Mouse (Mus musculus) liver, embryonic 14.5 days (tissue): ENCODE data around the gene Tekt4. TPM values are rescaled to one million over a fixed set of nuclear protein-coding genes. Genes with fewer than 3 reads are reported as not detected.

Source experiments
- ATAC-seq: fragments of 200-750 bp; cut with Nextera tagmentation; 2 replicates; pipeline ENCODE4 v1.8.0; 2017; ENCODE audit warnings: moderate number of reproducible peaks, mild to moderate bottlenecking, moderate library complexity; ENCODE audit not compliant: insufficient read depth
- DNase-seq, 3 experiments: peaks; one replicate each; pipeline ENCODE4 v3.0.0-alpha.2; 2012 to 2013; ENCODE audit warnings: low read depth in 3 of 3, low spot score in 3 of 3
- H3K27ac ChIP-seq: fragments of 300-500 bp; sonication (generic); 2 replicates; pipeline ENCODE4 v1.5.1; 2014; ENCODE audit warnings: moderate library complexity, mild to moderate bottlenecking, control low read depth, inconsistent platforms
- H3K27me3 ChIP-seq: fragments of 300-500 bp; sonication (generic); 2 replicates; pipeline ENCODE4 v1.6.1; 2014; ENCODE audit warnings: mild to moderate bottlenecking, low read length, moderate library complexity; ENCODE audit not compliant: control insufficient read depth, insufficient read depth
- H3K36me3 ChIP-seq: fragments of 300-500 bp; sonication (generic); replicated peaks from 2 replicates; pipeline ENCODE4 v1.6.1; 2014; ENCODE audit warnings: low read depth; ENCODE audit not compliant: control insufficient read depth, insufficient read depth
- H3K4me1 ChIP-seq, 2 experiments: fragments of 200-500 bp in 1 of 2; fragments of 300-500 bp in 1 of 2; sonication (generic) in 1 of 2; replicated peaks; 2 replicates each; pipeline ENCODE4 v1.6.1; 2012 to 2014; ENCODE audit warnings: antibody characterized with exemption in 1 of 2, inconsistent platforms in 1 of 2, low read length in 1 of 2; ENCODE audit not compliant: control insufficient read depth in 2 of 2, insufficient read depth in 2 of 2
- H3K4me2 ChIP-seq: fragments of 300-500 bp; sonication (generic); 2 replicates; pipeline ENCODE4 v1.6.1; 2014; ENCODE audit warnings: low read depth, mild to moderate bottlenecking, control low read depth, moderate library complexity
- H3K4me3 ChIP-seq, 2 experiments: fragments of 200-500 bp in 1 of 2; fragments of 300-500 bp in 1 of 2; sonication (generic) in 1 of 2; 2 replicates each; pipeline ENCODE4 v1.5.1; 2012 to 2014; ENCODE audit warnings: low read depth in 2 of 2, low read length in 2 of 2, mild to moderate bottlenecking in 2 of 2, control low read depth in 1 of 2, inconsistent platforms in 1 of 2, moderate library complexity in 1 of 2; ENCODE audit not compliant: insufficient read depth in 1 of 2
- H3K9ac ChIP-seq: fragments of 300-500 bp; sonication (generic); replicated peaks from 2 replicates; pipeline ENCODE4 v1.6.1; 2014; ENCODE audit warnings: mild to moderate bottlenecking, control low read depth, moderate library complexity
- H3K9me3 ChIP-seq: fragments of 300-500 bp; sonication (generic); 2 replicates; pipeline ENCODE4 v1.6.1; 2016; ENCODE audit warnings: low read length, mixed read lengths; ENCODE audit not compliant: control insufficient read depth
- CTCF ChIP-seq: IDR thresholded peaks from 2 replicates; pipeline ENCODE4 v1.5.1; 2016; ENCODE audit warnings: antibody characterized with exemption, low read depth, control low read depth
- EP300 ChIP-seq: IDR thresholded peaks from 2 replicates; pipeline ENCODE4 v1.6.1; 2016; ENCODE audit warnings: antibody characterized with exemption, low read depth
- WGBS: fragments of 180-500 bp; shearing (Covaris S2); extraction: QIAGEN DNeasy Blood & Tissue Kit; methylation state at CpG from one replicate; pipeline ENCODE4 v1.1.7; 2014; ENCODE audit not compliant: insufficient replicate concordance; 5-methylcytosine and 5-hydroxymethylcytosine counted together
- polyA plus RNA-seq, 2 experiments: library from polyadenylated mRNA; depleted of rRNA in 1 of 2; stranded (reverse) in 1 of 2; unstranded in 1 of 2; fragments of >200 nt; fragmentation: Nextera tagmentation in 1 of 2; extraction: Ambion mirVana in 1 of 2; gene quantifications; 2 replicates each; pipeline versions ENCODE4 v1.2.1 to v1.2.3; 2012 to 2014

The Tekt4 gene
- 0.07 TPM in 1 of 2 replicates, not detected in the other for polyA plus RNA-seq (2012; rRNA removed)
- 0.13 TPM in 1 of 2 replicates, not detected in the other for polyA plus RNA-seq (2014; fragmentation: Nextera tagmentation; extraction: Ambion mirVana)

GRCm38 (mm10) chr17:25454272-25454671, at the start of gene Tekt4:
Tekt4 (plus strand) TSS chr17:25454615.
- Histone ChIP-seq H3K4me2 (no peak within 1 kb of the TSS), H3K27me3 (no peaks in the 10 kb centered on the region), H3K4me3 (no peak within 1 kb of the TSS), H3K36me3 (no peaks in the 10 kb centered on the region), H3K27ac (no peak within 1 kb of the TSS), H3K9ac (no peak within 1 kb of the TSS), H3K9me3 (no peaks in the 10 kb centered on the region), H3K4me1 (no peaks in the 10 kb centered on the region)
- ATAC-seq (no peak), DNase-seq (no peak)
- TF ChIP-seq CTCF (no peak), EP300 (no peak)
- 27% methylated on average over 2 of the region's 2 CpGs for WGBS

DNA sequence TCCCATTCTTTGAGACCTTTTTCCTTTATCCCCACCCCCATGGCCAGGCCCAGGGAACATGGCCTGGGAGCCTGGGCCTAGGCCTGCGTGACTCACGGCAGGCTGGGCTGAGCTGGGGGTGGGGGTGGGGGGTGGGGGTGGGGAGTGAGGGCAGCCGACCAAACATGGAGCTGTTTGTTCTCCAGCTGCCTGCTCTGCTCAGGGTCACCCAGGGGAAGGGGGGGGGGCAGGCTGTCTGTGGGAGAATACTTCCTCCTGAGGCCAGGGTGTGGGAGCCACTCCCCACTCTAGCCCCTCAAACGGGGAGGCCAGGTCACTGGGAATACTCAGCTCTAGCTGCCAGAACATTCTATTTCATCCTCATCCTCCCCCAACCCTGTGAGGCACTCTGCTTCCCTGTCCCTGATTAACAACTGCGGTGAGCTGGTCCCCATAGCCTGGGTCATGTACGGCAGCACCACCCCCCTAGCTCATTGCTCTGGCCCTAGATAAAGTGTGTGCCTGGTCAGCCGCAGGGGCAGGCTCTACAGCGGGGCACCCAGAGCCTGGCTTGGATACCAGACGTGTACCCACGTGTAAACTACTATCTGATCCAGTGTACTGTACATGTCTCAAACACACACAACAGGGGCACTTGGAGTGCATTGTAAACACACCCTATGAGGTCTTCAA, 49.1 kb upstream of the Tekt4 start:
- no peaks in the 10 kb centered on the region for H3K9me3 ChIP-seq
- no peak for DNase-seq
- H3K27ac ChIP-seq: no peak overlapping the region
- 15% methylated on average over 10 of the region's 10 CpGs for WGBS
- H3K9ac ChIP-seq: no peak overlapping the region
- no peak overlapping the region for H3K4me2 ChIP-seq
- peak; percentile 58; the same call in 1 of the 2 replicates for ATAC-seq
- H3K4me3 ChIP-seq: no peak overlapping the region
- H3K36me3 ChIP-seq: no peaks in the 10 kb centered on the region
- no peaks in the 10 kb centered on the region for H3K4me1 ChIP-seq
- TF ChIP-seq EP300: no peak
- no peak for TF ChIP-seq CTCF
- H3K27me3 ChIP-seq: no peaks in the 10 kb centered on the region

- Histone ChIP-seq H3K9me3 (no peaks in the 10 kb centered on the region), H3K9ac (no peak overlapping the region), H3K4me3 (no peak overlapping the region), H3K4me2 (no peak overlapping the region), H3K4me1 (no peaks in the 10 kb centered on the region), H3K27ac (no peak overlapping the region), H3K27me3 (no peaks in the 10 kb centered on the region), H3K36me3 (no peaks in the 10 kb centered on the region)
- WGBS: 25% methylated on average over 6 of the region's 6 CpGs
- TF ChIP-seq CTCF (no peak), EP300 (no peak)
- ATAC-seq: no peak
- no peak for DNase-seq
These were observed 48.4 kb upstream of the Tekt4 start for GRCm38 (mm10) chr17:25406011-25406441.

DNA sequence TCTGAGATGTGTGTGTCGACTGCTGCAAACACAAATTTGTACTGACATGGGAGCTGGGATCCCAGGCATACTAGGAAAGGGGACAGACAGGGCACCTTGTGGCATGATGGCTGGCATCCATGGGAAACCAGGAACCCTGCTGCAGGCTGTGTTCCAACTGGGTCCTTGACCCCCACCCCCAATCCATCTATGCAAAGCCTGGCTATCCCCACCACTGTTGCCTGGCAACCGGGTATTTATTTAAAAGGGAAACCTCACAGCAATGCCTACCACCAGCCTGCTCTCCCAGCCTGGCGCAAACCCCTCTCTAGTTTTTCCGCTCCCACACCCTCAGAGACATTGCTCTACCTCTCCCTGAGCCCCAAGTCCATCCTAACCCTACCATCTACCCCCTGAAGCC, 47.1 kb upstream of the Tekt4 start:
- Histone ChIP-seq H3K9me3 (no peaks in the 10 kb centered on the region), H3K4me1 (no peaks in the 10 kb centered on the region), H3K27me3 (no peaks in the 10 kb centered on the region), H3K4me3 (no peak overlapping the region), H3K9ac (no peak overlapping the region), H3K4me2 (no peak overlapping the region), H3K36me3 (no peaks in the 10 kb centered on the region), H3K27ac (no peak overlapping the region)
- 56% methylated on average over 4 of the region's 4 CpGs for WGBS
- ATAC-seq (no peak), DNase-seq (no peak)
- TF ChIP-seq CTCF: no peak
- TF ChIP-seq EP300: no peak

GRCm38 (mm10) chr17:25408302-25408999, 46.0 kb upstream of the Tekt4 start:
- Histone ChIP-seq H3K4me1 (no peaks in the 10 kb centered on the region), H3K4me2 (no peak overlapping the region), H3K9me3 (no peaks in the 10 kb centered on the region), H3K4me3 (no peak overlapping the region), H3K36me3 (no peaks in the 10 kb centered on the region), H3K9ac (no peak overlapping the region), H3K27me3 (no peaks in the 10 kb centered on the region), H3K27ac (no peak overlapping the region)
- ATAC-seq: no peak
- TF ChIP-seq EP300 (no peak), CTCF (no peak)
- no peak for DNase-seq
- 55% methylated on average over 7 of the region's 7 CpGs for WGBS
